Mouse (Mus musculus): ENCODE measurements at regions not wholly inside any gene's neighbourhood (a gene's known extent, or its start where the extent isn't known, plus 50 kb on each side); places are given as distances from the start of the nearest gene placed in this dataset.
"Not testable (repeated sequence)": the region's sequence is repeated elsewhere in the genome, so short reads cannot be mapped to it uniquely, and the experiment has no call there.

- no peak for DNase-seq (ENCODE audit: low spot score in 2 of 2)
Measured at GRCm38 (mm10) chr12:46636888-46637287, 181.8 kb downstream of the Nova1 start.

GRCm38 (mm10) chr12:46635125-46635772 lies 183.5 kb downstream of the Nova1 start:
- DNase-seq (ENCODE audit: low spot score in 2 of 2) = peak; percentile 50 to 55

GRCm38 (mm10) chr12:46634771-46635124 lies 184.0 kb downstream of the Nova1 start:
- no peak for DNase-seq (ENCODE audit: low spot score in 2 of 2)

GRCm38 (mm10) chr12:46632384-46632783 lies 186.3 kb downstream of the Nova1 start:
- not testable (repeated sequence) for DNase-seq (ENCODE audit: low spot score in 2 of 2)

- DNase-seq (ENCODE audit: low spot score in 2 of 2) = no peak
Measured at GRCm38 (mm10) chr12:46627320-46627719, 191.4 kb downstream of the Nova1 start.

GRCm38 (mm10) chr12:46611439-46611838 lies 207.3 kb downstream of the Nova1 start:
- DNase-seq (ENCODE audit: low spot score in 2 of 2) = no peak

- DNase-seq (ENCODE audit: low spot score in 2 of 2) = no peak
Measured at GRCm38 (mm10) chr12:46609580-46610311, 209.0 kb downstream of the Nova1 start.

GRCm38 (mm10) chr12:46608290-46608910 lies 210.3 kb downstream of the Nova1 start:
- DNase-seq (ENCODE audit: low spot score in 2 of 2) = no peak

- DNase-seq (ENCODE audit: low spot score in 2 of 2) = no peak
Measured at GRCm38 (mm10) chr12:46597200-46597599, 221.5 kb downstream of the Nova1 start.

GRCm38 (mm10) chr12:46568665-46569064 lies 250.1 kb downstream of the Nova1 start:
- no peak for DNase-seq (ENCODE audit: low spot score in 2 of 2)

- no peak for DNase-seq (ENCODE audit: low spot score in 2 of 2)
Measured at GRCm38 (mm10) chr12:46566324-46566723, 252.4 kb downstream of the Nova1 start.

- peak; percentile 22 to 27 for DNase-seq (ENCODE audit: low spot score in 2 of 2)
Measured at GRCm38 (mm10) chr12:46520942-46521341, 297.8 kb downstream of the Nova1 start.

GRCm38 (mm10) chr12:46507829-46508228 lies 310.9 kb downstream of the Nova1 start:
- DNase-seq (ENCODE audit: low spot score in 2 of 2) = no peak

- DNase-seq (ENCODE audit: low spot score in 2 of 2) = no peak
Measured at GRCm38 (mm10) chr12:46492465-46492864, 326.3 kb downstream of the Nova1 start.

- no peak for DNase-seq (ENCODE audit: low spot score in 2 of 2)
Measured at GRCm38 (mm10) chr12:46450888-46451287, 367.8 kb downstream of the Nova1 start.

GRCm38 (mm10) chr12:46444644-46445313 lies 373.9 kb downstream of the Nova1 start:
- no peak for DNase-seq (ENCODE audit: low spot score in 2 of 2)

GRCm38 (mm10) chr12:46419591-46419990 lies 399.1 kb downstream of the Nova1 start:
- DNase-seq (ENCODE audit: low spot score in 2 of 2) = no peak

GRCm38 (mm10) chr12:46418990-46419389 lies 399.7 kb downstream of the Nova1 start:
- peak; percentile 36 to 42 for DNase-seq (ENCODE audit: low spot score in 2 of 2)

GRCm38 (mm10) chr12:46416765-46417404 lies 401.8 kb downstream of the Nova1 start:
- DNase-seq (ENCODE audit: low spot score in 2 of 2) = no peak

- peak; percentile 33 to 41 for DNase-seq (ENCODE audit: low spot score in 2 of 2)
Measured at GRCm38 (mm10) chr12:46416250-46416649, 402.5 kb downstream of the Nova1 start.

- DNase-seq (ENCODE audit: low spot score in 2 of 2) = no peak
Measured at GRCm38 (mm10) chr12:46405674-46406073, 413.1 kb downstream of the Nova1 start.

GRCm38 (mm10) chr12:46399653-46399975 lies 419.1 kb downstream of the Nova1 start:
- peak; percentile 27 to 34 for DNase-seq (ENCODE audit: low spot score in 2 of 2)

Measured in right cerebral cortex, postnatal 10 days (tissue).